Mouse (Mus musculus) liver, adult (tissue): Measurements from ENCODE around the gene Wdr95.

Source experiments
- GATA4 ChIP-seq: IDR thresholded peaks from 2 replicates; pipeline ENCODE4 v1.6.1; 2014; ENCODE audit warnings: mild to moderate bottlenecking, low read length; ENCODE audit not compliant: insufficient replicate concordance

The Wdr95 gene

GRCm38 (mm10) chr5:149587327-149587895, 58.9 kb downstream of the Wdr95 start:
- no peak for TF ChIP-seq GATA4

GRCm38 (mm10) chr5:149588814-149589534, 60.5 kb downstream of the Wdr95 start:
- peak; percentile 64; the same call in 1 of the 2 replicates for TF ChIP-seq GATA4

GRCm38 (mm10) chr5:149589932-149590331, 61.5 kb downstream of the Wdr95 start:
- no peak for TF ChIP-seq GATA4

GRCm38 (mm10) chr5:149594215-149594614, 65.7 kb downstream of the Wdr95 start:
- no peak for TF ChIP-seq GATA4

GRCm38 (mm10) chr5:149597351-149597750, 68.9 kb downstream of the Wdr95 start:
- no peak for TF ChIP-seq GATA4

GRCm38 (mm10) chr5:149601996-149602395, 73.5 kb downstream of the Wdr95 start:
- TF ChIP-seq GATA4 = no peak

- no peak for TF ChIP-seq GATA4
These were observed 74.8 kb downstream of the Wdr95 start for GRCm38 (mm10) chr5:149603241-149603640.

GRCm38 (mm10) chr5:149607083-149607720, 78.7 kb downstream of the Wdr95 start:
- no peak for TF ChIP-seq GATA4

- TF ChIP-seq GATA4 = no peak
These were observed 83.1 kb downstream of the Wdr95 start for GRCm38 (mm10) chr5:149611476-149612164.

- no peak for TF ChIP-seq GATA4
These were observed 83.7 kb downstream of the Wdr95 start for GRCm38 (mm10) chr5:149612165-149612518.

- no peak for TF ChIP-seq GATA4
These were observed 84.3 kb downstream of the Wdr95 start for GRCm38 (mm10) chr5:149612740-149613139.

GRCm38 (mm10) chr5:149616138-149616537, 87.7 kb downstream of the Wdr95 start:
- no peak for TF ChIP-seq GATA4

GRCm38 (mm10) chr5:149616817-149617216, 88.3 kb downstream of the Wdr95 start:
- no peak for TF ChIP-seq GATA4

GRCm38 (mm10) chr5:149617776-149618425, 89.4 kb downstream of the Wdr95 start:
- no peak for TF ChIP-seq GATA4

- no peak for TF ChIP-seq GATA4
These were observed 93.7 kb downstream of the Wdr95 start for GRCm38 (mm10) chr5:149622152-149622551.
